Mouse (Mus musculus) bone marrow macrophage, adult 2 months (primary cell): Measurements from ENCODE around the gene Gm4869.

Experiments used
- CTCF ChIP-seq: IDR thresholded peaks from 2 replicates; pipeline ENCODE4 v1.5.1; 2012; ENCODE audit warnings: low read depth, mild to moderate bottlenecking, low read length, moderate library complexity
- POLR2A ChIP-seq: IDR thresholded peaks from 2 replicates; pipeline ENCODE4 v1.6.1; 2012; ENCODE audit warnings: mild to moderate bottlenecking, low read depth, low read length, borderline replicate concordance

DNA sequence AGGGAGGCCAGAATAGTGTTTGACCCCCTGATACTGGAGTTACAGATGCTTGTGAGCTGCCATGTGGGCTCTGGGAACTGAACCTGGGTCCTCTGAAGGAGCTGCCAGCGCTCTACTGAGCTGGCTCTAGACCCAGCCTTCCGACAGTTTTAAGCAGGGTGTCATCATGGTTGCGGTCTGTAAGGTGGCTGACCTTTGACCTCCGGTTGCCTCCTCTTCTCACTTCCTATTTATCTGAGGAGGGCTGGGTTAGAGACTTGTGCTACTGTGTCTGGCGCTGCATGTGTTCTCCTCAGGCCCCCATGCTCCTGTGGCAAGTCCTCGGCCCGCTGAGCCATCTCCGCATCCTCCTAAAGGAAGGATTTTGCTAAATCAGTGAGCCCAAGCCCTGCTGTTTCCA is 68.5 kb downstream of the Gm4869 start:
- TF ChIP-seq CTCF (no peak), POLR2A (no peak)
